Mouse (Mus musculus): ENCODE measurements around the gene Slc2a10.

DNA sequence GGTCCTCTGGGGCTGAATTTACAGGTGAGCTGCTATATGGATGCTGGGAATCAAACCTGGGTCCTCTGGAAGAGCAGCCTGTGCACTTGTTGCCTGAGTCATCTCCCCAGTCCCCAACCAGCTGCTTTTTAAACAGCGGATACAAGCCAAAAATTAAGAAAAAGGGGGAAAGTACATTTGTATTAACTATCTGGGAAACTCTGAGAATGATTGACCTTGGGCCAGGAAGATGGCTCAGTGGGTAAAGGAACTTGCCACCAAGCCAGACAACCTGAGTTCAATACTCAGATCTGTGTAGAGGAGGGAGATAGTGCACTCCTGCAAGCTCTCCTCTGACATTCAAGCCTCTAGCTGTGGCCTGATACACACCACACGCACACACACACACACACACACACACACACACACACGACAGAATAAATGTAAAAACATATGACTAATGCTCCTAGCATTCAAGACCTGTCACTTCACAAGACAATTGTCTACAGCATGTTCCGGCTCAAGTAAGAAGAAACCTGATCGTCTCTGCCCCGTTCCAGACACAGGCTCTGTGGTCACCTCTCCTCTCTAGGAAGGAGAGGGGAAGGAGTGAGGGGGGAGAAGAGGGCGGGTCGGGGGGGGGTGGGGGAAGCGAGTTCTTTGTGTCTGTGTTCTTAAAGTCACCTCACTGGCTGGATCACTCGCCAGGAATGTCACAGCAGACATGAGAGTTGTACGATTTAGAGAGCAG is 56.1 kb downstream of the Slc2a10 start:
- no peak for TF ChIP-seq POLR2A (IDR thresholded peaks at IDR 0.05; ENCODE audit: borderline replicate concordance, insufficient read depth, low read length)
- no peak for TF ChIP-seq CTCF (IDR thresholded peaks at IDR 0.05; ENCODE audit: borderline replicate concordance, insufficient read depth, low read depth, low read length)
